Mouse (Mus musculus) neural tube, embryonic 11.5 days (tissue): ENCODE results near the gene Ccdc182. TPM values are rescaled to one million over a fixed set of nuclear protein-coding genes. Genes with fewer than 3 reads are reported as not detected.

Experiments used
- ATAC-seq: fragments of 200-750 bp; cut with Nextera tagmentation; 2 replicates; pipeline ENCODE4 v1.8.0; 2017; ENCODE audit warnings: moderate number of reproducible peaks, mild to moderate bottlenecking, moderate TSS enrichment, moderate library complexity; ENCODE audit not compliant: insufficient read depth, low FRiP score, low TSS enrichment
- DNase-seq: peaks from one replicate; pipeline ENCODE4 v3.0.0-alpha.2; 2015; ENCODE audit warnings: low spot score
- H3K27ac ChIP-seq: fragments of 300-500 bp; sonication (generic); 2 replicates; pipeline ENCODE4 v1.5.1; 2014; ENCODE audit warnings: low read depth, mild to moderate bottlenecking, low read length
- H3K27me3 ChIP-seq: fragments of 300-500 bp; sonication (generic); 2 replicates; pipeline ENCODE4 v1.6.1; 2014; ENCODE audit warnings: mild to moderate bottlenecking, low read length, mixed read lengths; ENCODE audit not compliant: control insufficient read depth, insufficient read depth
- H3K36me3 ChIP-seq: fragments of 300-500 bp; sonication (generic); 2 replicates; pipeline ENCODE4 v1.6.1; 2014; ENCODE audit warnings: mild to moderate bottlenecking, low read length, moderate library complexity, mixed read lengths; ENCODE audit not compliant: control insufficient read depth, insufficient read depth
- H3K4me1 ChIP-seq: fragments of 300-500 bp; sonication (generic); 2 replicates; pipeline ENCODE4 v1.6.1; 2014; ENCODE audit warnings: low read length, mixed read lengths; ENCODE audit not compliant: control insufficient read depth, insufficient read depth
- H3K4me2 ChIP-seq: fragments of 300-500 bp; sonication (generic); 2 replicates; pipeline ENCODE4 v1.6.1; 2014; ENCODE audit warnings: low read depth, mild to moderate bottlenecking, moderate library complexity
- H3K4me3 ChIP-seq: fragments of 300-500 bp; sonication (generic); 2 replicates; pipeline ENCODE4 v1.5.1; 2014; ENCODE audit warnings: low read depth, low read length
- H3K9ac ChIP-seq: fragments of 300-500 bp; sonication (generic); 2 replicates; pipeline ENCODE4 v1.6.1; 2014; ENCODE audit warnings: mild to moderate bottlenecking, low read length
- H3K9me3 ChIP-seq: fragments of 300-500 bp; sonication (generic); 2 replicates; pipeline ENCODE4 v1.6.1; 2016; ENCODE audit warnings: low read length; ENCODE audit not compliant: control insufficient read depth
- WGBS: fragments of 180-500 bp; shearing (Covaris S2); extraction: QIAGEN DNeasy Blood & Tissue Kit; methylation state at CpG from one replicate; pipeline ENCODE4 v1.1.7; 2014; 5-methylcytosine and 5-hydroxymethylcytosine counted together
- polyA plus RNA-seq: library from polyadenylated mRNA; unstranded; fragments of >200 nt; fragmentation: Nextera tagmentation; extraction: Ambion mirVana; gene quantifications from 2 replicates; pipeline ENCODE4 v1.2.1, GENCODE M21; 2014

Gene Ccdc182
- polyA plus RNA-seq, 1 experiment from 2014 or later, result 17.9 TPM

- H3K4me1 ChIP-seq, result peaks cover 25% of the 10 kb centered on the region
- DNase-seq (no peak), ATAC-seq (no peak)
- 0 out of 2 replicates have a peak, but pooled peaks cover 3% of the 10 kb centered on the region for H3K9me3 ChIP-seq
- H3K27me3 ChIP-seq, result no peaks in the 10 kb centered on the region
- H3K36me3 ChIP-seq, result no peaks in the 10 kb centered on the region
- WGBS, result 84% methylated on average over 4 of the region's 4 CpGs
- no peak overlapping the region for H3K27ac ChIP-seq
- no peak overlapping the region for H3K4me3 ChIP-seq
- no peak overlapping the region for H3K4me2 ChIP-seq
- H3K9ac ChIP-seq, result no peak overlapping the region
These were observed 36.2 kb upstream of the Ccdc182 start for GRCm38 (mm10) chr11:88257700-88258099.

GRCm38 (mm10) chr11:88258212-88258611 lies 35.6 kb upstream of the Ccdc182 start:
- Histone ChIP-seq H3K4me3 (no peak overlapping the region), H3K36me3 (no peaks in the 10 kb centered on the region), H3K9me3 (0 out of 2 replicates have a peak, but pooled peaks cover 3% of the 10 kb centered on the region), H3K9ac (no peak overlapping the region), H3K27ac (no peak overlapping the region), H3K4me1 (peaks cover 21% of the 10 kb centered on the region), H3K27me3 (no peaks in the 10 kb centered on the region), H3K4me2 (no peak overlapping the region)
- no peak for DNase-seq
- no peak for ATAC-seq
- 82% methylated on average over 4 of the region's 4 CpGs for WGBS

GRCm38 (mm10) chr11:88260463-88260862 lies 33.4 kb upstream of the Ccdc182 start:
- Histone ChIP-seq H3K9ac (no peak overlapping the region), H3K4me1 (peaks cover 10% of the 10 kb centered on the region), H3K4me2 (no peak overlapping the region), H3K9me3 (0 out of 2 replicates have a peak, but pooled peaks cover 3% of the 10 kb centered on the region), H3K36me3 (no peaks in the 10 kb centered on the region), H3K27me3 (no peaks in the 10 kb centered on the region), H3K4me3 (no peak overlapping the region), H3K27ac (no peak overlapping the region)
- no peak for ATAC-seq
- DNase-seq, result no peak
- 52% methylated on average over 7 of the region's 7 CpGs for WGBS

GRCm38 (mm10) chr11:88264889-88265288 lies 29.0 kb upstream of the Ccdc182 start:
- Histone ChIP-seq H3K27ac (no peak overlapping the region), H3K27me3 (no peaks in the 10 kb centered on the region), H3K36me3 (no peaks in the 10 kb centered on the region), H3K9me3 (no peaks in the 10 kb centered on the region), H3K4me3 (no peak overlapping the region), H3K9ac (no peak overlapping the region), H3K4me1 (peaks cover 10% of the 10 kb centered on the region), H3K4me2 (no peak overlapping the region)
- ATAC-seq (no peak), DNase-seq (no peak)
- WGBS, result 75% methylated on average over 5 of the region's 5 CpGs

GRCm38 (mm10) chr11:88266311-88266710 lies 27.5 kb upstream of the Ccdc182 start:
- 76% methylated on average over 6 of the region's 6 CpGs for WGBS
- H3K36me3 ChIP-seq, result no peaks in the 10 kb centered on the region
- DNase-seq (no peak), ATAC-seq (no peak)
- H3K4me2 ChIP-seq, result no peak overlapping the region
- H3K27ac ChIP-seq, result no peak overlapping the region
- H3K4me1 ChIP-seq, result peaks cover 10% of the 10 kb centered on the region
- no peak overlapping the region for H3K4me3 ChIP-seq
- no peaks in the 10 kb centered on the region for H3K27me3 ChIP-seq
- no peak overlapping the region for H3K9ac ChIP-seq
- no peaks in the 10 kb centered on the region for H3K9me3 ChIP-seq

GRCm38 (mm10) chr11:88271870-88272269 lies 22.0 kb upstream of the Ccdc182 start:
- no peak for DNase-seq
- no peak for ATAC-seq
- no peak overlapping the region for H3K27ac ChIP-seq
- H3K27me3 ChIP-seq, result no peaks in the 10 kb centered on the region
- H3K9me3 ChIP-seq, result no peaks in the 10 kb centered on the region
- H3K4me1 ChIP-seq, result peaks cover 20% of the 10 kb centered on the region
- WGBS, result 68% methylated on average over 3 of the region's 3 CpGs
- H3K4me3 ChIP-seq, result no peak overlapping the region
- no peak overlapping the region for H3K4me2 ChIP-seq
- no peaks in the 10 kb centered on the region for H3K36me3 ChIP-seq
- no peak overlapping the region for H3K9ac ChIP-seq

GRCm38 (mm10) chr11:88274111-88274879 lies 19.6 kb upstream of the Ccdc182 start:
- Histone ChIP-seq H3K36me3 (no peaks in the 10 kb centered on the region), H3K27me3 (no peaks in the 10 kb centered on the region), H3K4me3 (no peak overlapping the region), H3K9me3 (no peaks in the 10 kb centered on the region), H3K4me2 (peak overlapping the region; percentile 29), H3K9ac (peak overlapping the region; percentile 54), H3K4me1 (peaks cover 29% of the 10 kb centered on the region), H3K27ac (peak overlapping the region; percentile 99)
- 0 out of 2 replicates have a peak, but pooled peaks have one; percentile 25 for ATAC-seq
- 35% methylated on average over 23 of the region's 23 CpGs for WGBS
- DNase-seq, result peak; percentile 28

GRCm38 (mm10) chr11:88274901-88275498 lies 18.9 kb upstream of the Ccdc182 start:
- Histone ChIP-seq H3K36me3 (no peaks in the 10 kb centered on the region), H3K4me2 (peak overlapping the region; percentile 29), H3K9ac (peak overlapping the region; percentile 54), H3K4me3 (no peak overlapping the region), H3K27ac (peak overlapping the region; percentile 99), H3K9me3 (no peaks in the 10 kb centered on the region), H3K4me1 (peaks cover 36% of the 10 kb centered on the region), H3K27me3 (no peaks in the 10 kb centered on the region)
- WGBS, result 4% methylated on average over 13 of the region's 13 CpGs
- peak; percentile 87 for ATAC-seq
- DNase-seq, result peak; percentile 78

GRCm38 (mm10) chr11:88275949-88276348 lies 17.9 kb upstream of the Ccdc182 start:
- Histone ChIP-seq H3K4me2 (no peak overlapping the region), H3K36me3 (no peaks in the 10 kb centered on the region), H3K9me3 (no peaks in the 10 kb centered on the region), H3K27ac (peak overlapping the region; percentile 99), H3K9ac (peak overlapping the region; percentile 40), H3K4me1 (peaks cover 42% of the 10 kb centered on the region), H3K27me3 (no peaks in the 10 kb centered on the region), H3K4me3 (no peak overlapping the region)
- 40% methylated on average over 6 of the region's 6 CpGs for WGBS
- DNase-seq (peak; percentile 21), ATAC-seq (no peak)
